Mouse (Mus musculus) retina, postnatal 7 days (tissue): ENCODE measurements around the gene Hes7.

ENCODE experiments used
- DNase-seq: peaks from one replicate; pipeline ENCODE4 v3.0.0-alpha.2; 2012; ENCODE audit warnings: low read depth, low spot score

The Hes7 gene

GRCm38 (mm10) chr11:69100639-69101360, 19.4 kb upstream of the Hes7 start:
- no peak for DNase-seq

GRCm38 (mm10) chr11:69101604-69102402, 18.4 kb upstream of the Hes7 start:
- no peak for DNase-seq

- DNase-seq: no peak
Measured at GRCm38 (mm10) chr11:69102403-69102725, 17.8 kb upstream of the Hes7 start.

GRCm38 (mm10) chr11:69103121-69103520, 17.1 kb upstream of the Hes7 start:
- no peak for DNase-seq

GRCm38 (mm10) chr11:69103531-69104435, 16.4 kb upstream of the Hes7 start:
- no peak for DNase-seq

- DNase-seq: no peak
Measured at GRCm38 (mm10) chr11:69104487-69104886, 15.7 kb upstream of the Hes7 start.

- no peak for DNase-seq
Measured at GRCm38 (mm10) chr11:69105227-69105626, 15.0 kb upstream of the Hes7 start.

- DNase-seq: no peak
Measured at GRCm38 (mm10) chr11:69105796-69106195, 14.4 kb upstream of the Hes7 start.

GRCm38 (mm10) chr11:69106299-69106698, 13.9 kb upstream of the Hes7 start:
- no peak for DNase-seq

GRCm38 (mm10) chr11:69106842-69107241, 13.4 kb upstream of the Hes7 start:
- DNase-seq: no peak

- no peak for DNase-seq
Measured at GRCm38 (mm10) chr11:69107676-69108075, 12.5 kb upstream of the Hes7 start.

- DNase-seq: no peak
Measured at GRCm38 (mm10) chr11:69108223-69108622, 12.0 kb upstream of the Hes7 start.

GRCm38 (mm10) chr11:69109032-69109900, 10.9 kb upstream of the Hes7 start:
- DNase-seq: no peak

- peak; percentile 84 for DNase-seq
Measured at GRCm38 (mm10) chr11:69110319-69111046, 9.7 kb upstream of the Hes7 start.

GRCm38 (mm10) chr11:69111051-69111810, 9.0 kb upstream of the Hes7 start:
- no peak for DNase-seq

- no peak for DNase-seq
Measured at GRCm38 (mm10) chr11:69111865-69112264, 8.3 kb upstream of the Hes7 start.

GRCm38 (mm10) chr11:69114018-69114417, 6.2 kb upstream of the Hes7 start:
- DNase-seq: no peak

- DNase-seq: no peak
Measured at GRCm38 (mm10) chr11:69114621-69115020, 5.6 kb upstream of the Hes7 start.

GRCm38 (mm10) chr11:69116843-69117242, 3.4 kb upstream of the Hes7 start:
- DNase-seq: no peak
